Mouse (Mus musculus): ENCODE data around the gene Cytip. TPM values are rescaled to one million over a fixed set of nuclear protein-coding genes. Genes with fewer than 3 reads are reported as not detected.
"Not testable (repeated sequence)": the region's sequence is repeated elsewhere in the genome, so short reads cannot be mapped to it uniquely, and the experiment has no call there.

The Cytip gene
- polyA plus RNA-seq, 1 experiment from 2014 or later: 1.5 TPM

- 65% methylated on average over 2 of the region's 2 CpGs for WGBS
- no peaks in the 10 kb centered on the region for H3K9me3 ChIP-seq (ENCODE audit: low read length)
- H3K36me3 ChIP-seq (ENCODE audit: insufficient read depth, low read length): no peaks in the 10 kb centered on the region
- ATAC-seq (ENCODE audit: low FRiP score, low TSS enrichment): no peak
- H3K27me3 ChIP-seq (ENCODE audit: insufficient read depth, low read length): no peaks in the 10 kb centered on the region
- no peak overlapping the region for H3K27ac ChIP-seq (ENCODE audit: low read length)
- H3K4me3 ChIP-seq (ENCODE audit: low read length): no peak overlapping the region
- no peak overlapping the region for H3K9ac ChIP-seq (replicated peaks; ENCODE audit: low read length)
- no peaks in the 10 kb centered on the region for H3K4me1 ChIP-seq (ENCODE audit: insufficient read depth, low read length)
- no peak overlapping the region for H3K4me2 ChIP-seq (replicated peaks; ENCODE audit: low read depth, low read length)
Observed at GRCm38 (mm10) chr2:58135061-58135463, 60.3 kb downstream of the Cytip start.

GRCm38 (mm10) chr2:58132597-58132996, 62.7 kb downstream of the Cytip start:
- no peak overlapping the region for H3K4me2 ChIP-seq (replicated peaks; ENCODE audit: low read depth, low read length)
- H3K9me3 ChIP-seq (ENCODE audit: low read length): no peaks in the 10 kb centered on the region
- H3K27ac ChIP-seq (ENCODE audit: low read length): no peak overlapping the region
- H3K27me3 ChIP-seq (ENCODE audit: insufficient read depth, low read length): no peaks in the 10 kb centered on the region
- no peak overlapping the region for H3K4me3 ChIP-seq (ENCODE audit: low read length)
- no peak overlapping the region for H3K9ac ChIP-seq (replicated peaks; ENCODE audit: low read length)
- no peaks in the 10 kb centered on the region for H3K36me3 ChIP-seq (ENCODE audit: insufficient read depth, low read length)
- 74% methylated on average over 2 of the region's 2 CpGs for WGBS
- ATAC-seq (ENCODE audit: low FRiP score, low TSS enrichment): no peak
- no peaks in the 10 kb centered on the region for H3K4me1 ChIP-seq (ENCODE audit: insufficient read depth, low read length)

- no peak overlapping the region for H3K9ac ChIP-seq (replicated peaks; ENCODE audit: low read length)
- no peaks in the 10 kb centered on the region for H3K27me3 ChIP-seq (ENCODE audit: insufficient read depth, low read length)
- H3K9me3 ChIP-seq (ENCODE audit: low read length): no peaks in the 10 kb centered on the region
- no peak overlapping the region for H3K4me2 ChIP-seq (replicated peaks; ENCODE audit: low read depth, low read length)
- no peaks in the 10 kb centered on the region for H3K4me1 ChIP-seq (ENCODE audit: insufficient read depth, low read length)
- no peak for ATAC-seq (ENCODE audit: low FRiP score, low TSS enrichment)
- no peak overlapping the region for H3K27ac ChIP-seq (ENCODE audit: low read length)
- no peaks in the 10 kb centered on the region for H3K36me3 ChIP-seq (ENCODE audit: insufficient read depth, low read length)
- 67% methylated on average over 5 of the region's 5 CpGs for WGBS
- H3K4me3 ChIP-seq (ENCODE audit: low read length): no peak overlapping the region
Observed at GRCm38 (mm10) chr2:58129903-58130302, 65.4 kb downstream of the Cytip start.

- H3K4me3 ChIP-seq (ENCODE audit: low read length): no peak overlapping the region
- H3K9ac ChIP-seq (replicated peaks; ENCODE audit: low read length): no peak overlapping the region
- no peaks in the 10 kb centered on the region for H3K4me1 ChIP-seq (ENCODE audit: insufficient read depth, low read length)
- no peak for ATAC-seq (ENCODE audit: low FRiP score, low TSS enrichment)
- no peaks in the 10 kb centered on the region for H3K27me3 ChIP-seq (ENCODE audit: insufficient read depth, low read length)
- no peaks in the 10 kb centered on the region for H3K9me3 ChIP-seq (ENCODE audit: low read length)
- H3K4me2 ChIP-seq (replicated peaks; ENCODE audit: low read depth, low read length): no peak overlapping the region
- no peak overlapping the region for H3K27ac ChIP-seq (ENCODE audit: low read length)
- H3K36me3 ChIP-seq (ENCODE audit: insufficient read depth, low read length): no peaks in the 10 kb centered on the region
- WGBS: 69% methylated on average over 4 of the region's 4 CpGs
Observed at GRCm38 (mm10) chr2:58111105-58111504, 84.2 kb downstream of the Cytip start.

- ATAC-seq (ENCODE audit: low FRiP score, low TSS enrichment): not testable (repeated sequence)
Observed at GRCm38 (mm10) chr2:58107887-58108286, 87.4 kb downstream of the Cytip start.

GRCm38 (mm10) chr2:58107046-58107445, 88.3 kb downstream of the Cytip start:
- H3K36me3 ChIP-seq (ENCODE audit: insufficient read depth, low read length): no peaks in the 10 kb centered on the region
- ATAC-seq (ENCODE audit: low FRiP score, low TSS enrichment): no peak
- no peak overlapping the region for H3K4me2 ChIP-seq (replicated peaks; ENCODE audit: low read depth, low read length)
- H3K4me1 ChIP-seq (ENCODE audit: insufficient read depth, low read length): no peaks in the 10 kb centered on the region
- H3K27me3 ChIP-seq (ENCODE audit: insufficient read depth, low read length): no peaks in the 10 kb centered on the region
- 89% methylated on average over 6 of the region's 6 CpGs for WGBS
- H3K9ac ChIP-seq (replicated peaks; ENCODE audit: low read length): no peak overlapping the region
- H3K4me3 ChIP-seq (ENCODE audit: low read length): no peak overlapping the region
- no peak overlapping the region for H3K27ac ChIP-seq (ENCODE audit: low read length)
- no peaks in the 10 kb centered on the region for H3K9me3 ChIP-seq (ENCODE audit: low read length)

More at GRCm38 (mm10) chr2:58107887-58108286, 87.4 kb downstream of the Cytip start:
- not testable (repeated sequence) for H3K27me3 ChIP-seq (ENCODE audit: insufficient read depth, low read length); H3K4me1 ChIP-seq (ENCODE audit: insufficient read depth, low read length); H3K27ac ChIP-seq (ENCODE audit: low read length); H3K4me3 ChIP-seq (ENCODE audit: low read length); H3K4me2 ChIP-seq (replicated peaks; ENCODE audit: low read depth, low read length); H3K36me3 ChIP-seq (ENCODE audit: insufficient read depth, low read length); H3K9me3 ChIP-seq (ENCODE audit: low read length); H3K9ac ChIP-seq (replicated peaks; ENCODE audit: low read length)
- 93% methylated on average over 14 of the region's 16 CpGs for WGBS

- Histone ChIP-seq H3K4me2 (replicated peaks; ENCODE audit: low read depth, low read length) (no peak overlapping the region), H3K27me3 (ENCODE audit: insufficient read depth, low read length) (no peaks in the 10 kb centered on the region), H3K36me3 (ENCODE audit: insufficient read depth, low read length) (no peaks in the 10 kb centered on the region), H3K4me1 (ENCODE audit: insufficient read depth, low read length) (no peaks in the 10 kb centered on the region), H3K9ac (replicated peaks; ENCODE audit: low read length) (no peak overlapping the region), H3K4me3 (ENCODE audit: low read length) (no peak overlapping the region), H3K9me3 (ENCODE audit: low read length) (no peaks in the 10 kb centered on the region), H3K27ac (ENCODE audit: low read length) (no peak overlapping the region)
- WGBS: 77% methylated on average over 1 of the region's 1 CpGs
- no peak for ATAC-seq (ENCODE audit: low FRiP score, low TSS enrichment)
Observed at GRCm38 (mm10) chr2:58094818-58095217, 100.5 kb downstream of the Cytip start.

- WGBS: 91% methylated on average over 1 of the region's 1 CpGs
Observed at GRCm38 (mm10) chr2:58086420-58086819, 108.9 kb downstream of the Cytip start.

GRCm38 (mm10) chr2:58079849-58080248, 115.5 kb downstream of the Cytip start:
- no peaks in the 10 kb centered on the region for H3K9me3 ChIP-seq (ENCODE audit: low read length)
- 62% methylated on average over 1 of the region's 1 CpGs for WGBS
- H3K4me1 ChIP-seq (ENCODE audit: insufficient read depth, low read length): no peaks in the 10 kb centered on the region
- no peak overlapping the region for H3K4me2 ChIP-seq (replicated peaks; ENCODE audit: low read depth, low read length)
- no peak for ATAC-seq (ENCODE audit: low FRiP score, low TSS enrichment)
- H3K9ac ChIP-seq (replicated peaks; ENCODE audit: low read length): no peak overlapping the region
- no peaks in the 10 kb centered on the region for H3K36me3 ChIP-seq (ENCODE audit: insufficient read depth, low read length)
- no peak overlapping the region for H3K4me3 ChIP-seq (ENCODE audit: low read length)
- H3K27me3 ChIP-seq (ENCODE audit: insufficient read depth, low read length): no peaks in the 10 kb centered on the region
- no peak overlapping the region for H3K27ac ChIP-seq (ENCODE audit: low read length)

More at GRCm38 (mm10) chr2:58086420-58086819, 108.9 kb downstream of the Cytip start:
- H3K4me2 ChIP-seq (replicated peaks; ENCODE audit: low read depth, low read length): no peak overlapping the region
- no peak overlapping the region for H3K27ac ChIP-seq (ENCODE audit: low read length)
- H3K9ac ChIP-seq (replicated peaks; ENCODE audit: low read length): no peak overlapping the region
- no peak overlapping the region for H3K4me3 ChIP-seq (ENCODE audit: low read length)
- H3K27me3 ChIP-seq (ENCODE audit: insufficient read depth, low read length): no peaks in the 10 kb centered on the region
- no peaks in the 10 kb centered on the region for H3K9me3 ChIP-seq (ENCODE audit: low read length)
- no peak for ATAC-seq (ENCODE audit: low FRiP score, low TSS enrichment)
- no peaks in the 10 kb centered on the region for H3K36me3 ChIP-seq (ENCODE audit: insufficient read depth, low read length)
- H3K4me1 ChIP-seq (ENCODE audit: insufficient read depth, low read length): no peaks in the 10 kb centered on the region

All from kidney, embryonic 16.5 days (tissue).